Mouse (Mus musculus): ENCODE results near the gene Erbin. TPM values are rescaled to one million over a fixed set of nuclear protein-coding genes. Genes with fewer than 3 reads are reported as not detected.

Gene Erbin
- polyA plus RNA-seq, 1 experiment = 25.5 TPM

DNA sequence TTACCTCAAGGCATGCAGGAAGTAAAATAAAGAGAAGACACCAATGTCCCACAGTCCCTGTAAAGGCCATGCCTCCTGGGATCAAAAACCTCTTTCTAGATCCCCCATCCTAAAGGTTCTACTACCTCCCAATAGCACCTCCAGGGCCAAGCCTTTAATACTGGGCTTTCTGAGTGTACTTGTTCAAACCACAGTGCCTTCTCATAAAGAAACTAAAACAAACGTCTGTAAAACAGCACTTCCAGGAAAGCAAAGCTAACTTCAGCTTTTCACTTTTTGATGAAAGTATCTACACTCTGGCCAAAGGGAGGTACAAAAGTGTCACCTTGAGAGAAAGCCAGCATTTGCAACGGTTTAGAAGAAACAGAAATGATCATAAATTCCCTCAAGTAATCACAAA lies 35.3 kb upstream of the Erbin start:
- Histone ChIP-seq H3K27ac (ENCODE audit: insufficient read depth, low read length) (no peak overlapping the region), H3K4me3 (ENCODE audit: insufficient read depth, low read length) (no peak overlapping the region), H3K4me1 (ENCODE audit: control insufficient read depth, insufficient read depth, low read length) (no peaks in the 10 kb centered on the region)
- TF ChIP-seq CTCF (IDR thresholded peaks at IDR 0.05; ENCODE audit: extremely low read depth, insufficient read depth, low read length) (no peak), POLR2A (IDR thresholded peaks at IDR 0.05; ENCODE audit: extremely low read depth, insufficient read depth, low read length) (no peak)

DNA sequence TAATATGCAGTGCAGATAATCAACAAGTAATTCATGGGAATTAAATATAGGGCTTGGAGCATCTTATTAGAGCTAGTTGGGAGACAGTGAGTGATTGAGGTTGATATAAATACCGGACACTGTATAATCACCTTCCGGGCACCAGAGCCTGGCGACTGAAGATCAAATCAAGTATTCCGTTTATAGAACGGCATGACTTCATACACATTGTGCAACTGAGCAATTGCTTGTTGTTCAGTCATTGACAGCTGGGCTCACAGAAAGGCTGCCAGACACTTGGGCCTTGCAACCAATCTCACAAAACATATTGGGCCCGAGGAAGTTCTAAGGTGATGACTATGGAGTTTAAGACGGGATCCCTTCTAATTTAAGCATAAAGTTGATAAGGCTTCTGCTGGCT lies 31.1 kb upstream of the Erbin start:
- Histone ChIP-seq H3K27ac (ENCODE audit: insufficient read depth, low read length) (no peak overlapping the region), H3K4me1 (ENCODE audit: control insufficient read depth, insufficient read depth, low read length) (no peaks in the 10 kb centered on the region), H3K4me3 (ENCODE audit: insufficient read depth, low read length) (no peak overlapping the region)
- TF ChIP-seq CTCF (IDR thresholded peaks at IDR 0.05; ENCODE audit: extremely low read depth, insufficient read depth, low read length) (no peak), POLR2A (IDR thresholded peaks at IDR 0.05; ENCODE audit: extremely low read depth, insufficient read depth, low read length) (no peak)

DNA sequence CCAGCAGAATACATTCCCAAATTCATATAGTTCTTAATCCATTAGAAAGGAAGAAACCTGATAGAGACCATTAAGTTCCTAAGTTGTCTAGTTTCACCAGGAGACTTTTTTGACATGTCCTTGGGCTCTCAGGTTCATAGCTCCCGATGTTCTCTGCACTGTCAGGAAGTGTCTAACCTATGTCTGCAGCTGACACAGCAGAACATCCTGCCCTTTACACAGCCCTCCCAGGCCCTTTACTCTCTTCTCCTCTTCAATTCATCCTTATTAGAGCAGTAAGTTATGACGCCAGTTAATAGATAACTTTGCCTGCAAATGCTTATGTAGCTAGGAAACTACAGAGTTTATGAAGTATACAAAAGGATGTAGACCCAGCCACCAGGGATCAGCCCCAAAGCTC lies 20.5 kb upstream of the Erbin start:
- no peaks in the 10 kb centered on the region for H3K4me1 ChIP-seq (ENCODE audit: control insufficient read depth, insufficient read depth, low read length)
- no peak for TF ChIP-seq POLR2A (IDR thresholded peaks at IDR 0.05; ENCODE audit: extremely low read depth, insufficient read depth, low read length)
- no peak for TF ChIP-seq CTCF (IDR thresholded peaks at IDR 0.05; ENCODE audit: extremely low read depth, insufficient read depth, low read length)
- no peak overlapping the region for H3K27ac ChIP-seq (ENCODE audit: insufficient read depth, low read length)
- H3K4me3 ChIP-seq (ENCODE audit: insufficient read depth, low read length) = no peak overlapping the region

DNA sequence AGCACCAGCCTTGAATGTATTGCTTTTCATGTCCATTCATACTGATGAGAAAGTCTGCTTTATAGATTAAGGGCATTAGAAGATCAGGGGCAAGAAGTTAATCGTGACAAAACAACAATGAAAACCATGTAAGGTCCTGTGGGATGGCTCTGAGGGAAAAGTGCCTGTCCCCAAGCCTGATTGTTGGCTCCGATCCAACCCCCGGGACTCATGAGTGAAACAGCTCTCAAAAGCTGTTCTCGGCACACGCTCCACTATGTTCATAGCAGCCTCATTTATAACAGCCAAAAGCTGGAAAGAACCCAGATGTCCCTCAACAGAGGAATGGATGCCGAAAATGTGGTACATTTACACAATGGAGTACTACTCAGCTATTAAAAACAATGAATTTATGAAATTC lies 4.3 kb upstream of the Erbin start:
- no peak overlapping the region for H3K4me3 ChIP-seq (ENCODE audit: insufficient read depth, low read length)
- no peak overlapping the region for H3K27ac ChIP-seq (ENCODE audit: insufficient read depth, low read length)
- no peaks in the 10 kb centered on the region for H3K4me1 ChIP-seq (ENCODE audit: control insufficient read depth, insufficient read depth, low read length)
- TF ChIP-seq CTCF (IDR thresholded peaks at IDR 0.05; ENCODE audit: extremely low read depth, insufficient read depth, low read length) (no peak), POLR2A (IDR thresholded peaks at IDR 0.05; ENCODE audit: extremely low read depth, insufficient read depth, low read length) (no peak)

DNA sequence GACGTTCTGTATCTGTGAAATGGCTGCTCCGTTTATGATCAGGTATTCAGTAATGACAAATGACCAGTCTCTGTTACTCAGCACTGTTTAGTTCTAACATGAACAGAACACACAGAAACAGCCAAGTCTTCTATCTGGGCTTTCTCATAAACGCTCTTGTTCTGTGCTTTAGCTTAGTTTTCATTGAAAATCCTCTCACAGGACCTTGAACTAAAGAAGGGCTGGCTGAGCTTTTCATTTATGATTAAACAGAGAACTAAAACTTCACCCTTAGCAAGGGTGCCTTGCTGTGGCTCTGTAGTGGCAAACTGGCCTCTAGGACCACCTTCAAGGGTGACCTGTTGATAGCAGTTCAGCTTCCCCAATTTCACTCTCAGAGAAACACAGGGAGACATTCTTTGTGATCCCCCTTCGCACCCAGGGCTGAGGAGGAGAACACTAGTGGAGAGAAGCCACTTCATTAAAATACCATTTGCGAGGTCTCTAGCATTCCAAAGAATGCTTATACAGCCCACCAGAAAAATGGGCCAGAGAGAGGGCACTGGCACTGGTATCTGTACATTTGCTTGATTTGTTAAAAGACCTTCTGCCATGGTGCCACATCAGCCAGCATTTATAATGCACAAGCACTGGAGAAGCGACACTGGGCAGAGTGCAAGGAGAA lies 3.2 kb upstream of the Erbin start:
- H3K4me1 ChIP-seq (ENCODE audit: control insufficient read depth, insufficient read depth, low read length) = no peaks in the 10 kb centered on the region
- H3K4me3 ChIP-seq (ENCODE audit: insufficient read depth, low read length) = no peak overlapping the region
- TF ChIP-seq POLR2A (IDR thresholded peaks at IDR 0.05; ENCODE audit: extremely low read depth, insufficient read depth, low read length) (no peak), CTCF (IDR thresholded peaks at IDR 0.05; ENCODE audit: extremely low read depth, insufficient read depth, low read length) (no peak)
- H3K27ac ChIP-seq (ENCODE audit: insufficient read depth, low read length) = no peak overlapping the region

DNA sequence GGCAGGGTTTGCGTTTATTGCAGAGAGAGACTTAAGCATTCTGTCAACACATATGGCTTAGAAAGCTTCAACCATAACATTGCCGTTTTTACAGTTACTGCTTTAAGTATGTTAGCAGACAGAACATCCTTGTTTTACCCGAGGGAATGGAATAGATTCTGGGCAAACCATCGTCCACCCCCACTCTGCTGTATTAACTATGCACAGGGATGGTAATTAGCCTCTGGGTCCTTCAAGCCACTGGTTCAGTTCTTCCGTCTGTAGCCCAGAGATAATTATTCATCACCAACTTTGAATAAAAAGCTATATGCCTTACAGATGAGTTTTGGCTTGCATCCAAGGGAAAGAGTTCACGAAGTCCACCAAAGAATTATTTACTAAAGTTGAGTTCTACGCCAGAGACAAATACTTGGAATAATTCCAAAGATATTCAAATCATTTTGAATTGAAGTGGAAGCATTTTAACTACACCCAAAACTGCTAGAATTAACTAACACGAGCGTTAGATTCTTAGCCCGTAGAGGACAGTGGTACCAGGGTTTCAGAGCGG lies 1.6 kb upstream of the Erbin start:
- TF ChIP-seq POLR2A (IDR thresholded peaks at IDR 0.05; ENCODE audit: extremely low read depth, insufficient read depth, low read length) (no peak), CTCF (IDR thresholded peaks at IDR 0.05; ENCODE audit: extremely low read depth, insufficient read depth, low read length) (no peak)
- Histone ChIP-seq H3K4me1 (ENCODE audit: control insufficient read depth, insufficient read depth, low read length) (no peaks in the 10 kb centered on the region), H3K4me3 (ENCODE audit: insufficient read depth, low read length) (peak overlapping the region; percentile 89), H3K27ac (ENCODE audit: insufficient read depth, low read length) (peak overlapping the region; percentile 86)

DNA sequence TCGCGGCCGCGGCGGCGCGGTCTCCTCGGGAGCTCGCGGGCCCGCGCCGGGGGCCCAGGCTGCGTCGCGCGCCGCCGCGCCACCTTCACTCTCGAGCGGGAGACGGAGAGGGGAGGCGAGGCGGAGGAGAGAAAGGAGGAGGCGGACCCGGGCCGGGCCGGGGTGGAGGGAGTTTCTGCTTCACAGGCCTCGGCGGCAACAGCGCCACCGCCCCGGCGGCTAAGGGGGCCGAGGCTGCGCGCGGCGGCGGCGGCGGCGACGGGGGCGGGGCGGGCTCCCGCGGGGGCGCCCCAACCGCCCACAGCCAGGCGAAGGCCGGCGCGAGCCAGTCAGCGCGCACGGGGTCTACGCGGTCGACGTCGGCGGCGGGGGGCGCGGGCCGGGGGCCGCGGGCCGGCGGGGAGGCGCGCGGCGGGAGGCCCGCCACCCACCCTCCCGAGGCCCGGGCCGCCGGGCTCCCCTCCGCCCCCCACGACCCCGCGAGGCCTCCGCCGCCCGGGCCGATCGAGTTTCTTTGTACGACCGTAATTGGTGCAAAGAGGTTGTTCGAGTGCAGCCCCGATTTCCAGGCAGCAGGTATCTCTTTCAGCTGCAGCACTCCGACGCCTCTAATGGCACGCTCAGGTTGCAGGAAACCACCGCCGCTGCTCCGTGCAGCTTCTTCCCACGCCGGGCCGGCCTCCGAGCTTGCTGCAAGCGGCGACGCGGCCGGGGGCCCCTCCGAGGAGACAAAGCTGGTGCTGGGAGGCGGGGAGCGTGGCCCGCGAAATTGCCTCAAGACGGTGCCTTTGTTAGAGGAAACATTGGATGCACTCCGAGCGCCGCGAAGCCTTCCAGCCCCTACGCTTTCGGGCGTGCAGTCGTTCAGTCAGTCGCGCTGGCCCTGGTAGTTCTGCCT lies 868 bp upstream of the Erbin start:
- TF ChIP-seq POLR2A (IDR thresholded peaks at IDR 0.05; ENCODE audit: extremely low read depth, insufficient read depth, low read length) (0 out of 2 replicates have a peak, but pooled peaks have one; percentile 5), CTCF (IDR thresholded peaks at IDR 0.05; ENCODE audit: extremely low read depth, insufficient read depth, low read length) (no peak)
- Histone ChIP-seq H3K4me1 (ENCODE audit: control insufficient read depth, insufficient read depth, low read length) (no peaks in the 10 kb centered on the region), H3K4me3 (ENCODE audit: insufficient read depth, low read length) (peak overlapping the region; percentile 89), H3K27ac (ENCODE audit: insufficient read depth, low read length) (peak overlapping the region; percentile 99)

DNA sequence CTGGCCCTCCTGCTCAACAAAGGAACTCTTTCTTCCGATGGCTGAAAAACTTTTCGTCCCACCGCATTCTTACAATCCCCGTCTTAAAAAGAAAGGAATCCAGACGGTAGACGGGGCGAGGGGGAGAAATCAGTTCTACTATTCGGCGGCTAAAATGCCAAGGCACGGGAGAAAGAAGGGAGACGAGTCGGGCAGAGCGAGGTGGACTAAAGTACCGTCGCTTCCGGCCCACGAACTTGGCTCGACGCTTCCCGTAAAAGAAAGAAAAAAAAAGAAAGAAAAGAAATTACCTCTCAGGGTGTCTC lies 406 bp downstream of the Erbin start:
- H3K4me3 ChIP-seq (ENCODE audit: insufficient read depth, low read length) = peak overlapping the region; percentile 89
- H3K27ac ChIP-seq (ENCODE audit: insufficient read depth, low read length) = peak overlapping the region; percentile 99
- TF ChIP-seq CTCF (IDR thresholded peaks at IDR 0.05; ENCODE audit: extremely low read depth, insufficient read depth, low read length) (no peak), POLR2A (IDR thresholded peaks at IDR 0.05; ENCODE audit: extremely low read depth, insufficient read depth, low read length) (no peak)
- H3K4me1 ChIP-seq (ENCODE audit: control insufficient read depth, insufficient read depth, low read length) = no peaks in the 10 kb centered on the region

DNA sequence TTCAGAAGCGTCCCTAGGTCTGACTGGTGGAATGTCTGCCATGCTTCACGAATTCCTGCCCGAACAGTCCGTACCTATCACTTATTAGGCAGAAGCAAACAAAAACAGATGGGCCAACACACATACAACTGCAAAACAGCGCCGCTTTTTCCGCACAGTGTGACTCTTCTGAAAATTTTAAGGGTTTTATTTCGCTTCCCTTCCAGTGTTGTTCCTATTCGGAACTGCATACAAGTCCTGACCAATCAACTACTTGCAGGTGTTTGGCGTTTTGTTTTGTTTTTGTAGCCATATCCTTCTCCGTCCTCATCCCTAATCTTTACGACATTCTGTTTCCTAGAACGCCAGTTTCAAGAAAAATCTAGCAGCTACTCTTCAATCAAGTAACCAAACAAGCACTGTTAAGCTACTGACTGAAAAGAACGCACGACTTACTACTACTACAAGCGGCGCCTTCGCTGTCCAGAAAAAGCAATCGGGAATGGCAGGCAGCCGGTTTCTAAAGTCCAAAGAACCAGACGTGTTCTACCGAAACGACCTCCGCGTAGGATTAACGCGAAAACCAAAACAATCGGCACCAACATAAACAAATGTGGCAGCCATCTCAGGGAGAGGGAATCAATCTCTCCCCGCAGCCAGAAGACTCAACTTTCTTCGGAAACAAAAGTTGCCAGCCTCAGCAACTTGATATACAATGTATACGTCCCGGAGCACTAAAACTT lies 919 bp downstream of the Erbin start:
- H3K4me3 ChIP-seq (ENCODE audit: insufficient read depth, low read length) = peak overlapping the region; percentile 89
- peak overlapping the region; percentile 99 for H3K27ac ChIP-seq (ENCODE audit: insufficient read depth, low read length)
- H3K4me1 ChIP-seq (ENCODE audit: control insufficient read depth, insufficient read depth, low read length) = no peaks in the 10 kb centered on the region; the same call in 1 of the 2 replicates
- TF ChIP-seq POLR2A (IDR thresholded peaks at IDR 0.05; ENCODE audit: extremely low read depth, insufficient read depth, low read length) (no peak), CTCF (IDR thresholded peaks at IDR 0.05; ENCODE audit: extremely low read depth, insufficient read depth, low read length) (no peak)

Data from cortical plate, adult 2 months (tissue).